Mouse (Mus musculus) ES-E14 (cell line): ENCODE measurements at regions not wholly inside any gene's neighbourhood (a gene's known extent, or its start where the extent isn't known, plus 50 kb on each side); places are given as distances from the start of the nearest gene placed in this dataset.
"Not testable (repeated sequence)": the region's sequence is repeated elsewhere in the genome, so short reads cannot be mapped to it uniquely, and the experiment has no call there.

Source experiments
- DNase-seq: peaks from one replicate; pipeline ENCODE4 v3.0.0-alpha.2; 2013; ENCODE audit warnings: low read depth, low spot score
- H3K27ac ChIP-seq: 2 replicates; pipeline ENCODE4 v1.5.1; 2012; ENCODE audit warnings: low read depth, mild to moderate bottlenecking, low read length, moderate library complexity, mixed read lengths; ENCODE audit not compliant: poor library complexity, insufficient read depth, severe bottlenecking
- H3K36me3 ChIP-seq: 2 replicates; pipeline ENCODE4 v1.6.1; 2012; ENCODE audit warnings: mild to moderate bottlenecking, low read length, moderate library complexity, mixed read lengths; ENCODE audit not compliant: control insufficient read depth, poor library complexity, insufficient read depth, severe bottlenecking
- H3K4me1 ChIP-seq, 2 experiments: fragments of 150-350 bp in 1 of 2; sonication (generic) in 1 of 2; 2 replicates each; pipeline ENCODE4 v1.6.1; 2012; ENCODE audit warnings: low read length in 2 of 2, mild to moderate bottlenecking in 1 of 2, mixed read lengths in 1 of 2; ENCODE audit not compliant: control insufficient read depth in 2 of 2, insufficient read depth in 2 of 2, poor library complexity in 1 of 2
- H3K4me3 ChIP-seq, 2 experiments: fragments of 150-350 bp in 1 of 2; sonication (generic) in 1 of 2; 2 replicates each; pipeline ENCODE4 v1.5.1; 2012; ENCODE audit warnings: low read length in 2 of 2, low read depth in 1 of 2, mild to moderate bottlenecking in 1 of 2, mixed read lengths in 1 of 2; ENCODE audit not compliant: insufficient read depth in 1 of 2, poor library complexity in 1 of 2, severe bottlenecking in 1 of 2
- H3K9ac ChIP-seq: 2 replicates; pipeline ENCODE4 v1.6.1; 2012; ENCODE audit warnings: low read depth, mild to moderate bottlenecking, low read length, mixed read lengths; ENCODE audit not compliant: poor library complexity, insufficient read depth, severe bottlenecking
- H3K9me3 ChIP-seq: fragments of 150-350 bp; sonication (generic); 2 replicates; pipeline ENCODE4 v1.6.1; 2012; ENCODE audit warnings: low read depth, mild to moderate bottlenecking, low read length; ENCODE audit not compliant: control insufficient read depth, insufficient read depth
- CHD2 ChIP-seq: IDR thresholded peaks from 2 replicates; pipeline ENCODE4 v1.6.1; 2014; ENCODE audit warnings: mild to moderate bottlenecking, low read depth, low read length, inconsistent platforms
- HCFC1 ChIP-seq: IDR thresholded peaks from 2 replicates; pipeline ENCODE4 v1.6.1; 2012; ENCODE audit warnings: low read length, inconsistent platforms, borderline replicate concordance; ENCODE audit not compliant: insufficient read depth
- MAFK ChIP-seq: IDR thresholded peaks from 2 replicates; pipeline ENCODE4 v1.6.1; 2014; ENCODE audit warnings: mild to moderate bottlenecking, low read depth, low read length, inconsistent platforms; ENCODE audit not compliant: insufficient read depth
- ZC3H11A ChIP-seq: IDR thresholded peaks from 2 replicates; pipeline ENCODE4 v1.6.1; 2012; ENCODE audit warnings: low read depth, mild to moderate bottlenecking, inconsistent platforms, low read length, borderline replicate concordance
- ZNF384 ChIP-seq: IDR thresholded peaks from 2 replicates; pipeline ENCODE4 v1.6.1; 2012; ENCODE audit warnings: low read depth, low read length, inconsistent platforms
- in situ Hi-C, 2 experiments: fragments of 600-800 bp; cut with MboI; formaldehyde crosslinking; loops; one replicate each; pipeline ENCODE4 v1.15.1; 2025; ENCODE audit warnings: low sequenced_read_pairs in 2 of 2, inconsistent platforms in 1 of 2; ENCODE audit not compliant: unreplicated experiment in 2 of 2

DNA sequence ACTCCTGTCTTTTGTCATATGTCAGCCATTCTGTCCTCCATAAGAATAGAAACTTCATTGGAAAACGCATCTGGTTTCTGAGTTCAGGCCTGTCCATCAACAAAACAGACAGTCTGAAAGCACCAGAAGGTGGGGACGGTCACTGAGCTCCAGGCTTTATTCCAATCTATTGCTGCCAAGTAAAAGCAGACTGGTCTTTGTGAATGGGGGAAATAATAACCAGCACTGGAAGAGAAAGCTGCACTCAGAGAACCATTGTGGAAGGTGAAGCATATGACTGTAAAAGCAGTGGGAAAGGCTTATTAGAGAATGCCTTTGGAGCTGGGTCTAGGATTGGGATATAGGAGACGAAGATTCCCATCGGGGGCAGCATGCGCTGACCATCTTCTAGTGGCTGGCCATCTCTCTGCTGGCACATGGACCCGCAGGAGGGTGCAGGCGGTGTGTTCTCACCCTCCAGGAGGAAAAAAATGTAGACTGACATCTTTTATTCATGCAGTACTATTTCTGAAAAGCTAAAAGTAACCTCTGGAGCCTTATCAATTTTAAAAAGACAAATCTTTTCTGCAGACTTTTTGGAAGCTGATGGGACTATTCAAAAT is 1638.0 kb downstream of the Car8 start:
- TF ChIP-seq ZC3H11A (no peak), CHD2 (no peak), MAFK (no peak), HCFC1 (no peak), ZNF384 (no peak)
- in situ Hi-C loops = no loop called here
- DNase-seq = no peak

DNA sequence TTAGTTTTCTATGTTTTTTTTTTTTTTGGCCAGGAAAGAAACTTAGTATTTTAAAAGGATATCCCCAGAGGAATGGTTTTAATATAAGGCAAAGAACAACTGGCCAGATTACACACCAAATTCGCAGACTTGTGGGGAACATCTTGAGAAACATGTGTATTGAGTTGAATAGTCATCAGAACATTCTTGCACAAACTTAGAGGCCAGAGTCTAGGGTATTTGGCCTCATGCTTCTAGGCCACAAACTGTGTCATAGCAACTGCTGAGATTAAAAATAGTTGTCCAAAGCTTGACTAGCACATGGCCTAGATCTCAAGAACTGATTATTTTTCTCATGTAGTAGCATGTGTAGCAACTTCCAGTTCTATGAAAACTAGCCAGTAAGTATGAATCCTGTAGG is 1642.5 kb downstream of the Car8 start:
- H3K4me1 ChIP-seq = no peaks in the 10 kb centered on the region; a peak in 1 of 4 replicates
- H3K4me3 ChIP-seq = no peak overlapping the region
- H3K9ac ChIP-seq = no peak overlapping the region
- TF ChIP-seq CHD2 (no peak), MAFK (no peak), ZC3H11A (no peak), ZNF384 (no peak), HCFC1 (no peak)
- no peak overlapping the region for H3K27ac ChIP-seq
- in situ Hi-C loops = no loop called here
- H3K36me3 ChIP-seq = no peaks in the 10 kb centered on the region
- DNase-seq = no peak
- no peaks in the 10 kb centered on the region for H3K9me3 ChIP-seq

More for the DNA sequence above, 1638.0 kb downstream of the Car8 start:
- no peaks in the 10 kb centered on the region for H3K36me3 ChIP-seq
- no peaks in the 10 kb centered on the region for H3K9me3 ChIP-seq
- H3K4me1 ChIP-seq = no peaks in the 10 kb centered on the region
- no peak overlapping the region for H3K27ac ChIP-seq
- no peak overlapping the region for H3K4me3 ChIP-seq
- no peak overlapping the region for H3K9ac ChIP-seq

DNA sequence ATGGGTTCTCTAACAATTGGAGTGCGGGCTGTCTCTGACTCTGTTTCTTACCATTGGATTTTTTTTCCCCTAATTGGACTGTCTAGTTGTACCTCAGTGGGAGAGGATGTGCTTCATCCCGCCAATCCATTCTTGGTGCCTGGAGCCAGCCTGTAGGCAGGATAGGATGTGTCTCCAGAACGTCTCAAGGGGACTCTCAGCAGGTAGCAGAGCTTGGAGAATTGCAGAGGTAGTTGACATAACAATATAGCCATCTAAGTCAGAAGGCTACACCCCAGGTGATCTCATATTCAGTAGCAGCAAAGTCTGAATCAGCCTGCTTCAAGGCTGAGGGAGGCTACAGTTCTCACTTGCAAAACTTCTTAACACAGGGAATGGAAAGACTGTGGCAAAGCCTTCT is 1646.0 kb downstream of the Car8 start:
- H3K9me3 ChIP-seq, H3K4me3 ChIP-seq, H3K36me3 ChIP-seq, H3K9ac ChIP-seq, H3K4me1 ChIP-seq, H3K27ac ChIP-seq, in situ Hi-C loops: not testable (repeated sequence)
- peak; percentile 58 for DNase-seq

DNA sequence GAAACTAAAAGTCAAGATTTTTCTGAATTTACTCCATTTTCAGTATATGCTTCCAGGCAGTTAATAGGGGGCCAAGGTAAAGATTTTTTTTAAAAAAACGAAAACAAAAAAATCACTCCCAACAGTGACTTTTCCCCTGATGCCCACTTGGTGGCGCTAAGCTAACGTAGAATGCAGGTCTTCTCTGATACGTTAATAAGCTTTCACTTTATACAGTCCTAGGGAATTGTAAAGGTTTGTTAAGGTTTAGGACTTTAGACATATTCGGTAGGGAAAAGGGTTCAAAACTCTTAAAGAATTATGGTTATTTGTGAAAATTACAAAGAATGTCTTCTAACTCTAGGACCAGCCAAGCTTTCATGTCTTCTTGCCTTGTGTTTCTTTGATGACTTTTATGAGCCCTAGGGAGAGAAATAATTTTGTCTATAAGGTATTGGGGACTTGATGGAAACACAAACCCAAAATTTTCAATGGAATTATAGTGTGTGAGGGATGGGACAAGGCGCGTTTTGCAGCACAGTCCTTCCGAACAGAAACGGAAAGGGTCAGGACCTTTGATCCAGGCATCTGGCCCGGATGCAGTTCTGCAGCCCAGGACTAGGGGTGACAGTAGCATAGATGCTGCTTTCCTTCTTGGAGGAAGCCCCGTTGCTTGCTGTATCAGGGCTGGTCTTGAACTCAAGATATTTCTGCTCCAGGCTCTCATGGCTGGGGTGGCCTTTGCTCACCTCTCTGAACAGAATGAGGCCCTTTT is 1677.1 kb downstream of the Car8 start:
- Histone ChIP-seq H3K36me3 (no peaks in the 10 kb centered on the region), H3K9me3 (no peaks in the 10 kb centered on the region), H3K4me1 (no peaks in the 10 kb centered on the region), H3K4me3 (no peak overlapping the region), H3K27ac (no peak overlapping the region), H3K9ac (no peak overlapping the region)
- in situ Hi-C loops = no loop called here
- DNase-seq = peak; percentile 24
- TF ChIP-seq ZNF384 (peak; percentile 92), ZC3H11A (peak; percentile 95), HCFC1 (no peak)

DNA sequence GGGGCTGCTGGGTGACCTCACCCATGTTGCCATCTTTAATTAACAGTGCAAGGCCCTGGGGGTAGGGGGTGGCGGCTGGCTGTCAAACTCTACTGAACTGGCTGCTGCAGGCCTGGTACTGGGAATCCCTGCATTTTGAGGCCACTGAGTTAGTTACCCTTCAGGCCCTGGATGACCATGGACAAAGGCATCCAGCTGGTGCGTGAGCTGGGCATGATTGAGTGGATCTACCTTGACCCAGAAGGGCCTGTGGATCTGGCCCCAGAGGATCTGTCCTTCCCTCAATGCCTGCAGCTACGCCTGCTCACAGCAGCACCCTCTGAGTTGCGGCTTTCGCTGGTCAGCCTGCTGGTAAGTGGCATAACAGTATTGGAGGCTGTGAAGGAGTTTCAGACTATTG is 1699.2 kb downstream of the Car8 start:
- TF ChIP-seq HCFC1 (no peak), ZC3H11A (no peak), ZNF384 (no peak), MAFK (no peak), CHD2 (no peak)
- DNase-seq = no peak
- no peaks in the 10 kb centered on the region for H3K36me3 ChIP-seq
- H3K4me1 ChIP-seq = no peaks in the 10 kb centered on the region
- H3K27ac ChIP-seq = no peak overlapping the region
- no peaks in the 10 kb centered on the region for H3K9me3 ChIP-seq
- no peak overlapping the region for H3K4me3 ChIP-seq
- H3K9ac ChIP-seq = no peak overlapping the region
- in situ Hi-C loops = no loop called here
